ENCODE assay signal across 8 mouse cellular contexts in the genomic region with DNA sequence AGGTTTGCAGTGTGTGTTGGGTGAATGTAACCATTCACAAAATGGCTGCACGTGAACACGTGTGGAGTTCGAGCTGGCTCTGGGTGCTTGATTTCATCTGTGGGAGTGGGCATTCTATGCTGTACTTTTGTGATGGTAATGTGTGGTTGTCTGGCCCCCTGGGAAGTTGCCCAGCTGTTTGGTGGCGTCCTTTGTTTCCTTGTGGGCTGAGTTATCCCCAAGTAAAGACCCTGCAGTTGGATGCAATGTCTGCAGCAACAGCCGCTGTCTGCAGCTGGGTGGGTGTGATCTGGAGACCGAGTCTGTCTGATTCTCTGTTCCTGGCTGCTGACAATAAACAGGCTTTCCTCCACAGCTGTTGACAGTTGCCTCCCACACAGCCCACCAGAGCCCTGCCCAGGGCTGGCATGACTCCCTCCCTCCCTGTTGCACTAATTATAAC. TPM values are rescaled to one million over a fixed set of nuclear protein-coding genes. Genes with fewer than 3 reads are reported as not detected.
A peak's percentile ranks its signal among the peaks of the same experiment; 100 is the strongest.
DNase-seq lines count a peak whose midpoint lies in the region; ATAC-seq lines count a peak whose summit lies in the region.

No protein-coding gene starts in this region.

- H3K4me1 ChIP-seq in lung, embryonic 16.5 days (replicated peaks; ENCODE audit: control insufficient read depth, insufficient read depth, low read length) = no peaks in the 10 kb centered on the region
- H3K4me1 ChIP-seq in embryonic facial prominence, embryonic 11.5 days (ENCODE audit: control insufficient read depth, insufficient read depth, low read length) = no peaks in the 10 kb centered on the region
- H3K4me1 ChIP-seq in midbrain, embryonic 13.5 days (replicated peaks) = peaks cover 5% of the 10 kb centered on the region

- peak; percentile 81 for ATAC-seq in lung, embryonic 16.5 days (ENCODE audit: low read depth)
- 0 out of 2 replicates have a peak, but pooled peaks have one; percentile 34 for ATAC-seq in embryonic facial prominence, embryonic 11.5 days (replicated peaks; ENCODE audit: insufficient number of reproducible peaks, low FRiP score, low TSS enrichment, low read depth)
- 0 out of 2 replicates have a peak, but pooled peaks have one; percentile 58 for ATAC-seq in midbrain, embryonic 13.5 days

- H3K9me3 ChIP-seq in lung, embryonic 16.5 days (ENCODE audit: control insufficient read depth, low read length) = no peaks in the 10 kb centered on the region
- no peaks in the 10 kb centered on the region for H3K9me3 ChIP-seq in embryonic facial prominence, embryonic 11.5 days (replicated peaks; ENCODE audit: control insufficient read depth, low read length)
- H3K9me3 ChIP-seq in midbrain, embryonic 13.5 days = no peaks in the 10 kb centered on the region

- DNase-seq in lung, postnatal 25 days (ENCODE audit: low spot score) = no peak
- peak; percentile 30 for DNase-seq in embryonic facial prominence, embryonic 11.5 days (ENCODE audit: low spot score)
- peak; percentile 34 to 36 for DNase-seq in heart, postnatal 36 days
- no peak for DNase-seq in Muller cell, postnatal 12 days (ENCODE audit: inconsistent ontology term)
- DNase-seq in testis, postnatal 14 days (ENCODE audit: low spot score) = no peak
- no peak for DNase-seq in left cerebral cortex, postnatal 4 days

- H3K27me3 ChIP-seq in lung, embryonic 16.5 days (ENCODE audit: control insufficient read depth, insufficient read depth, low read depth, low read length) = no peaks in the 10 kb centered on the region
- no peaks in the 10 kb centered on the region for H3K27me3 ChIP-seq in embryonic facial prominence, embryonic 11.5 days (ENCODE audit: control insufficient read depth, insufficient read depth, low read length)
- H3K27me3 ChIP-seq in midbrain, embryonic 13.5 days = no peaks in the 10 kb centered on the region

- no peak overlapping the region for H3K27ac ChIP-seq in lung, embryonic 16.5 days (ENCODE audit: low read length)
- no peak overlapping the region for H3K27ac ChIP-seq in embryonic facial prominence, embryonic 11.5 days (replicated peaks; ENCODE audit: low read depth, low read length)
- H3K27ac ChIP-seq in midbrain, embryonic 13.5 days = no peak overlapping the region

- WGBS in lung, embryonic 16.5 days = 52% methylated on average over 6 of the region's 6 CpGs
- WGBS in embryonic facial prominence, embryonic 11.5 days = 55% methylated on average over 6 of the region's 6 CpGs
- WGBS in midbrain, embryonic 13.5 days = 33% methylated on average over 6 of the region's 6 CpGs

- intact Hi-C loops in heart, postnatal 36 days (cut with DNase I) = no loop called here
- intact Hi-C loops in left cerebral cortex, postnatal 4 days (cut with DNase I) = no loop called here

- H3K9ac ChIP-seq in lung, embryonic 16.5 days (ENCODE audit: low read length) = no peak overlapping the region
- no peak overlapping the region for H3K9ac ChIP-seq in embryonic facial prominence, embryonic 11.5 days (replicated peaks; ENCODE audit: low read length)
- H3K9ac ChIP-seq in midbrain, embryonic 13.5 days (replicated peaks) = no peak overlapping the region

- no peak overlapping the region for H3K4me2 ChIP-seq in lung, embryonic 16.5 days (ENCODE audit: low read depth, low read length)
- no peak overlapping the region for H3K4me2 ChIP-seq in embryonic facial prominence, embryonic 11.5 days (ENCODE audit: low read depth, low read length)
- no peak overlapping the region for H3K4me2 ChIP-seq in midbrain, embryonic 13.5 days (replicated peaks)

- H3K4me3 ChIP-seq in lung, embryonic 16.5 days (ENCODE audit: low read length) = no peak overlapping the region
- no peak overlapping the region for H3K4me3 ChIP-seq in embryonic facial prominence, embryonic 11.5 days (ENCODE audit: low read depth, low read length)
- H3K4me3 ChIP-seq in midbrain, embryonic 13.5 days (replicated peaks) = no peak overlapping the region

- no peaks in the 10 kb centered on the region for H3K36me3 ChIP-seq in lung, embryonic 16.5 days (ENCODE audit: control insufficient read depth, insufficient read depth, low read length)
- H3K36me3 ChIP-seq in embryonic facial prominence, embryonic 11.5 days (replicated peaks; ENCODE audit: control insufficient read depth, insufficient read depth, low read depth, low read length) = no peaks in the 10 kb centered on the region
- H3K36me3 ChIP-seq in midbrain, embryonic 13.5 days = no peaks in the 10 kb centered on the region

RNA-seq across cellular contexts. Expression of a gene that starts 56.0 kb away (rescaled TPM):
- polyA plus RNA-seq in lung, embryonic 16.5 days (2015; fragmentation: Nextera tagmentation; extraction: Ambion mirVana) = 43.0 and 44.3 TPM in 2 replicates
- 74.6 and 75.1 TPM in 2 replicates for polyA plus RNA-seq in embryonic facial prominence, embryonic 11.5 days (2014; fragmentation: Nextera tagmentation; extraction: Ambion mirVana)
- total RNA-seq in heart, postnatal 36 days (2021) = 10 to 100 TPM; 91.7 to 95.2 TPM
- 111 and 113 TPM in 2 replicates for polyA plus RNA-seq in midbrain, embryonic 13.5 days (2015; fragmentation: Nextera tagmentation; extraction: Ambion mirVana)
- total RNA-seq in left cerebral cortex, postnatal 4 days (2021) = 100 to 1,000 TPM; 607 to 620 TPM

Comparison
In these comparisons a context has a peak if more than half of its experiments do, and no peak if none do; other contexts are left out.
1. DNase-seq: peak in embryonic facial prominence, embryonic 11.5 days (single experiment) and heart, postnatal 36 days (2 of 2); none in lung, postnatal 25 days (single experiment), Muller cell, postnatal 12 days (single experiment), testis, postnatal 14 days (single experiment) and left cerebral cortex, postnatal 4 days (single experiment).
2. Peak in every context shown above with its lines, with median percentiles within 50 percentile points of each other: ATAC-seq.